Mouse (Mus musculus) MEL (cell line): ENCODE measurements around the gene Ccl3. TPM values are rescaled to one million over a fixed set of nuclear protein-coding genes. Genes with fewer than 3 reads are reported as not detected.

Experiments
- DNase-seq: peaks from one replicate; pipeline ENCODE4 v3.0.0; 2011; ENCODE audit warnings: low read depth, low spot score
- H3K27ac ChIP-seq: 2 replicates; pipeline ENCODE4 v1.5.1; 2012; ENCODE audit warnings: low read depth, mild to moderate bottlenecking, control low read depth, low read length, moderate library complexity; ENCODE audit not compliant: control insufficient read depth
- H3K27me3 ChIP-seq, 2 experiments: fragments of 150-350 bp in 1 of 2; sonication (generic) in 1 of 2; 2 replicates each; pipeline ENCODE4 v1.6.1; 2012; ENCODE audit warnings: low read length in 2 of 2, mild to moderate bottlenecking in 2 of 2, improper control_type of control experiment in 1 of 2, moderate library complexity in 1 of 2; ENCODE audit not compliant: insufficient read depth in 2 of 2, control insufficient read depth in 1 of 2
- H3K36me3 ChIP-seq, 2 experiments: 2 replicates each; pipeline ENCODE4 v1.6.1; 2012 to 2014; ENCODE audit warnings: low read length in 2 of 2, improper control_type of control experiment in 1 of 2, inconsistent platforms in 1 of 2, mild to moderate bottlenecking in 1 of 2; ENCODE audit not compliant: insufficient read depth in 2 of 2, control insufficient read depth in 1 of 2
- H3K4me1 ChIP-seq, 2 experiments: fragments of 150-350 bp in 1 of 2; sonication (generic) in 1 of 2; 2 replicates each; pipeline ENCODE4 v1.6.1; 2012; ENCODE audit warnings: low read length in 2 of 2, improper control_type of control experiment in 1 of 2, mild to moderate bottlenecking in 1 of 2; ENCODE audit not compliant: insufficient read depth in 2 of 2, control insufficient read depth in 1 of 2
- H3K4me3 ChIP-seq, 2 experiments: fragments of 150-350 bp in 1 of 2; sonication (generic) in 1 of 2; 2 replicates each; pipeline ENCODE4 v1.5.1; 2012; ENCODE audit warnings: low read depth in 2 of 2, low read length in 2 of 2, mild to moderate bottlenecking in 2 of 2, moderate library complexity in 2 of 2, control low read depth in 1 of 2, improper control_type of control experiment in 1 of 2; ENCODE audit not compliant: control insufficient read depth in 1 of 2, insufficient read depth in 1 of 2
- H3K79me2 ChIP-seq: 2 replicates; pipeline ENCODE4 v1.6.1; 2012; ENCODE audit warnings: mild to moderate bottlenecking, low read length, moderate library complexity; ENCODE audit not compliant: control insufficient read depth, poor library complexity, insufficient read depth
- H3K9ac ChIP-seq: 2 replicates; pipeline ENCODE4 v1.6.1; 2012; ENCODE audit warnings: low read depth, mild to moderate bottlenecking, control low read depth, low read length, moderate library complexity; ENCODE audit not compliant: control insufficient read depth, poor library complexity, severe bottlenecking
- H3K9me3 ChIP-seq: fragments of 150-350 bp; sonication (generic); replicated peaks from 2 replicates; pipeline ENCODE4 v1.6.1; 2012; ENCODE audit warnings: mild to moderate bottlenecking, low read length, improper control_type of control experiment, moderate library complexity; ENCODE audit not compliant: insufficient read depth
- CHD2 ChIP-seq: IDR thresholded peaks from 2 replicates; pipeline ENCODE4 v1.6.1; 2011; ENCODE audit warnings: low read length, improper control_type of control experiment
- ETS1 ChIP-seq: IDR thresholded peaks from 2 replicates; pipeline ENCODE4 v1.6.1; 2012; ENCODE audit warnings: low read depth, mild to moderate bottlenecking, inconsistent platforms, low read length, improper control_type of control experiment, moderate library complexity
- GABPA ChIP-seq: IDR thresholded peaks from 2 replicates; pipeline ENCODE4 v1.6.1; 2012; ENCODE audit warnings: low read depth, mild to moderate bottlenecking, inconsistent platforms, low read length, improper control_type of control experiment, moderate library complexity
- JUND ChIP-seq: IDR thresholded peaks from 2 replicates; pipeline ENCODE4 v1.6.1; 2011; ENCODE audit warnings: low read depth, mild to moderate bottlenecking, improper control_type of control experiment, low read length
- KAT2A ChIP-seq: conservative IDR thresholded peaks from 2 replicates; pipeline ENCODE4 v1.6.1; 2012; ENCODE audit warnings: low read depth, low read length, improper control_type of control experiment, inconsistent platforms
- MAFK ChIP-seq: IDR thresholded peaks from 2 replicates; pipeline ENCODE4 v1.6.1; 2011; ENCODE audit warnings: low read depth, mild to moderate bottlenecking, low read length, improper control_type of control experiment, borderline replicate concordance
- TBP ChIP-seq: IDR thresholded peaks from 2 replicates; pipeline ENCODE4 v1.8.0; 2011; ENCODE audit warnings: low read depth, low read length, improper control_type of control experiment
- ZC3H11A ChIP-seq: IDR thresholded peaks from 2 replicates; pipeline ENCODE4 v1.6.1; 2012; ENCODE audit warnings: low read depth, mild to moderate bottlenecking, inconsistent platforms, low read length, improper control_type of control experiment
- ZKSCAN1 ChIP-seq: IDR thresholded peaks from 2 replicates; pipeline ENCODE4 v1.6.1; 2012; ENCODE audit warnings: low read depth, mild to moderate bottlenecking, inconsistent platforms, low read length, improper control_type of control experiment, moderate library complexity
- ZMIZ1 ChIP-seq: IDR thresholded peaks from 2 replicates; pipeline ENCODE4 v1.6.1; 2012; ENCODE audit warnings: low read depth, mild to moderate bottlenecking, inconsistent platforms, low read length, improper control_type of control experiment, moderate library complexity
- polyA plus RNA-seq, 2 experiments: library from polyadenylated mRNA; stranded (reverse) in 1 of 2; unstranded in 1 of 2; fragments of >175 nt in 1 of 2; fragments of >200 nt in 1 of 2; gene quantifications; 2 replicates each; pipeline versions ENCODE4 v1.2.1 to v1.2.4; 2012; ENCODE audit warnings: low replicate concordance in 2 of 2, low read depth in 1 of 2; ENCODE audit not compliant: insufficient read length in 2 of 2, insufficient read depth in 1 of 2, missing spikeins in 1 of 2
- total RNA-seq: library from RNA; depleted of rRNA; stranded (reverse); fragments of 300-350 nt; gene quantifications from 2 replicates; pipeline ENCODE4 v1.2.3, GENCODE M21; 2012; rRNA removed

Gene Ccl3
- total and polyA plus RNA-seq, 3 experiments: not detected

- Histone ChIP-seq H3K79me2 (no peaks in the 10 kb centered on the region), H3K36me3 (no peaks in the 10 kb centered on the region), H3K9me3 (no peaks in the 10 kb centered on the region), H3K4me3 (no peak overlapping the region), H3K4me1 (no peaks in the 10 kb centered on the region), H3K27ac (no peak overlapping the region), H3K9ac (no peak overlapping the region), H3K27me3 (peaks cover 21 to 23% of the 10 kb centered on the region in 2 experiments)
- DNase-seq: no peak
- TF ChIP-seq JUND (no peak), MAFK (no peak), CHD2 (no peak), TBP (no peak), KAT2A (no peak), ETS1 (no peak), ZKSCAN1 (no peak), ZMIZ1 (no peak), GABPA (no peak), ZC3H11A (no peak)
These were observed 50.8 kb downstream of the Ccl3 start for GRCm38 (mm10) chr11:83598207-83598837.

Other genes starting within 250 kb of the Ccl3 start
- not detected in 2 replicates for gene Rasl10b, start 240.2 kb downstream of the Ccl3 start, total RNA-seq
- under 1 TPM in 1 of 2 experiments, not detected in 1; 0.04 TPM for gene Rasl10b, start 240.2 kb downstream of the Ccl3 start, polyA plus RNA-seq
- not detected in 2 replicates for gene Gas2l2, start 219.9 kb downstream of the Ccl3 start, total RNA-seq
- not detected for gene Gas2l2, start 219.9 kb downstream of the Ccl3 start, polyA plus RNA-seq
- not detected in 2 replicates for gene 1700020L24Rik, start 211.7 kb downstream of the Ccl3 start, total RNA-seq
- under 1 TPM in 1 of 2 experiments, not detected in 1; 0.60 TPM for gene 1700020L24Rik, start 211.7 kb downstream of the Ccl3 start, polyA plus RNA-seq
- gene Mmp28, start 186.3 kb downstream of the Ccl3 start, total RNA-seq: not detected in 2 replicates
- under 1 TPM in 1 of 2 experiments, not detected in 1; 0.03 TPM for gene Mmp28, start 186.3 kb downstream of the Ccl3 start, polyA plus RNA-seq
- 31.8 and 51.2 TPM in 2 replicates for gene Taf15, start 176.3 kb downstream of the Ccl3 start, total RNA-seq
- 100 to 1,000 TPM in 1 of 2 experiments, not detected in 1; 236 TPM for gene Taf15, start 176.3 kb downstream of the Ccl3 start, polyA plus RNA-seq
- gene Heatr9, start 127.2 kb downstream of the Ccl3 start, total RNA-seq: not detected in 2 replicates
- not detected for gene Heatr9, start 127.2 kb downstream of the Ccl3 start, polyA plus RNA-seq
- not detected in 2 replicates for gene Ccl5, start 118.8 kb downstream of the Ccl3 start, total RNA-seq
- under 1 TPM in 1 of 2 experiments, not detected in 1; 0.56 TPM for gene Ccl5, start 118.8 kb downstream of the Ccl3 start, polyA plus RNA-seq
- gene Ccl9, start 70.7 kb downstream of the Ccl3 start, total RNA-seq: 0.33 and 0.62 TPM in 2 replicates
- gene Ccl9, start 70.7 kb downstream of the Ccl3 start, polyA plus RNA-seq: 1 to 10 TPM in 1 of 2 experiments, not detected in 1; 1.7 TPM
- not detected in 2 replicates for gene Ccl6, start 56.3 kb downstream of the Ccl3 start, total RNA-seq
- gene Ccl6, start 56.3 kb downstream of the Ccl3 start, polyA plus RNA-seq: not detected
- gene Rpl9-ps1, start 3.7 kb downstream of the Ccl3 start, total RNA-seq: not detected in 2 replicates
- gene Rpl9-ps1, start 3.7 kb downstream of the Ccl3 start, polyA plus RNA-seq: under 1 TPM in 1 of 2 experiments, not detected in 1; 0.26 TPM
- not detected in 2 replicates for gene Ccl4, start 13.2 kb upstream of the Ccl3 start, total RNA-seq
- gene Ccl4, start 13.2 kb upstream of the Ccl3 start, polyA plus RNA-seq: not detected
- not detected in 2 replicates for gene Wfdc17, start 54.6 kb upstream of the Ccl3 start, total RNA-seq
- not detected for gene Wfdc17, start 54.6 kb upstream of the Ccl3 start, polyA plus RNA-seq
- gene Wfdc18, start 59.7 kb upstream of the Ccl3 start, total RNA-seq: not detected in 2 replicates
- not detected for gene Wfdc18, start 59.7 kb upstream of the Ccl3 start, polyA plus RNA-seq
- not detected in 2 replicates for gene Wfdc21, start 97.6 kb upstream of the Ccl3 start, total RNA-seq
- not detected for gene Wfdc21, start 97.6 kb upstream of the Ccl3 start, polyA plus RNA-seq
- 17.3 and 17.7 TPM in 2 replicates for gene Heatr6, start 104.3 kb upstream of the Ccl3 start, total RNA-seq
- gene Heatr6, start 104.3 kb upstream of the Ccl3 start, polyA plus RNA-seq: 10 to 100 TPM in 1 of 2 experiments, not detected in 1; 21.2 TPM
- not detected in 2 replicates for gene Hnf1b, start 200.7 kb upstream of the Ccl3 start, total RNA-seq
- not detected for gene Hnf1b, start 200.7 kb upstream of the Ccl3 start, polyA plus RNA-seq